Mouse (Mus musculus): Measurements from ENCODE around the gene Dcaf6. TPM values are rescaled to one million over a fixed set of nuclear protein-coding genes. Genes with fewer than 3 reads are reported as not detected.

The Dcaf6 gene
- polyA plus RNA-seq, 1 experiment: 24.7 TPM

DNA sequence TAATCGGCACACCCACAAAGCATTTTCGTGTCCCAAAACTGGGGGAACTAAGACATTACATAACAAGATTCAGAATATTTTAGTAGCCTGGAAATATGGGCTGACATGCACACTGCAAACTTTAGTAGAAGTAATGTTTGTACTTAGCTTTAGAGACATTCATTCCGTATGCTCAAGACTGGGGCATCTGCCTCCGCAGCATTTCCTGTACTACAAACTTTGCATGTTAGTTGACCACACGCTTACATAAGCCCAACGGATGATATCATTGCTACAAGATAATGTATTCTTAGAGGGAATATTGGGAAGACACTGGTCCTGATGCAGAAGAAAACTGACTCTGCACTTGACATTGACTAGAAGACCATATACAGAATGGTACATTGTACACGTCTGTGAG lies 155.9 kb downstream of the Dcaf6 start:
- 0 out of 2 replicates have a peak, but pooled peaks cover 4% of the 10 kb centered on the region for H3K4me1 ChIP-seq (ENCODE audit: control insufficient read depth, insufficient read depth, low read length)
- H3K27me3 ChIP-seq (replicated peaks; ENCODE audit: control insufficient read depth, insufficient read depth, low read length): no peaks in the 10 kb centered on the region
- DNase-seq: no peak
- H3K36me3 ChIP-seq (ENCODE audit: control insufficient read depth, insufficient read depth, low read length): no peaks in the 10 kb centered on the region
- TF ChIP-seq CTCF (conservative IDR thresholded peaks at IDR 0.05; ENCODE audit: insufficient read depth, insufficient read length, low read depth, low read length): no peak
- no peak for TF ChIP-seq POLR2A (IDR thresholded peaks at IDR 0.05; ENCODE audit: low read depth, low read length)
- 88% methylated on average over 7 of the region's 7 CpGs for WGBS
- H3K27ac ChIP-seq (ENCODE audit: insufficient read depth, low read depth, low read length): no peak overlapping the region
- H3K4me3 ChIP-seq (ENCODE audit: insufficient read depth, low read depth, low read length): no peak overlapping the region

DNA sequence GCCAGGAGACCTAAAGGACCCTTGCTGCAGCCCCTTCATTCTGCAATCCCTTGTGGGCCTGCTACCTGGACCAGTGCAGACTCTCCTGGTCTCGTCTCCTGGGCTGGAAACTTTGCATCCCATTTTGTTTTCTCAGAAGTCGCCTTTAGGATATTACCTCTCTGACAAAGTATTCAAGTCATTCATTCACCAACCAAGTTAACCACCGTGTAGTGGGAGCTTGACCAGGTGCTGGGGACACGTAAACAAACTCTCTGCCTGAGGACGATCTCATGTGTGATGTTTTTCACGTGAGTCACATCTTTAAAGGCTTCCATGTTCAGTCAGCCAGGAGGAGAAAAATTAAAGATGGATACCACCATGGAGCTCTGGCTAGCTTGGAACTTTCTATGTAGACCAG lies 157.1 kb downstream of the Dcaf6 start:
- H3K27ac ChIP-seq (ENCODE audit: insufficient read depth, low read depth, low read length): no peak overlapping the region
- 0 out of 2 replicates have a peak, but pooled peaks cover 4% of the 10 kb centered on the region for H3K4me1 ChIP-seq (ENCODE audit: control insufficient read depth, insufficient read depth, low read length)
- no peak for DNase-seq
- WGBS: 60% methylated on average over 6 of the region's 6 CpGs
- H3K36me3 ChIP-seq (ENCODE audit: control insufficient read depth, insufficient read depth, low read length): no peaks in the 10 kb centered on the region
- no peak overlapping the region for H3K4me3 ChIP-seq (ENCODE audit: insufficient read depth, low read depth, low read length)
- no peak for TF ChIP-seq POLR2A (IDR thresholded peaks at IDR 0.05; ENCODE audit: low read depth, low read length)
- TF ChIP-seq CTCF (conservative IDR thresholded peaks at IDR 0.05; ENCODE audit: insufficient read depth, insufficient read length, low read depth, low read length): no peak
- no peaks in the 10 kb centered on the region for H3K27me3 ChIP-seq (replicated peaks; ENCODE audit: control insufficient read depth, insufficient read depth, low read length)

DNA sequence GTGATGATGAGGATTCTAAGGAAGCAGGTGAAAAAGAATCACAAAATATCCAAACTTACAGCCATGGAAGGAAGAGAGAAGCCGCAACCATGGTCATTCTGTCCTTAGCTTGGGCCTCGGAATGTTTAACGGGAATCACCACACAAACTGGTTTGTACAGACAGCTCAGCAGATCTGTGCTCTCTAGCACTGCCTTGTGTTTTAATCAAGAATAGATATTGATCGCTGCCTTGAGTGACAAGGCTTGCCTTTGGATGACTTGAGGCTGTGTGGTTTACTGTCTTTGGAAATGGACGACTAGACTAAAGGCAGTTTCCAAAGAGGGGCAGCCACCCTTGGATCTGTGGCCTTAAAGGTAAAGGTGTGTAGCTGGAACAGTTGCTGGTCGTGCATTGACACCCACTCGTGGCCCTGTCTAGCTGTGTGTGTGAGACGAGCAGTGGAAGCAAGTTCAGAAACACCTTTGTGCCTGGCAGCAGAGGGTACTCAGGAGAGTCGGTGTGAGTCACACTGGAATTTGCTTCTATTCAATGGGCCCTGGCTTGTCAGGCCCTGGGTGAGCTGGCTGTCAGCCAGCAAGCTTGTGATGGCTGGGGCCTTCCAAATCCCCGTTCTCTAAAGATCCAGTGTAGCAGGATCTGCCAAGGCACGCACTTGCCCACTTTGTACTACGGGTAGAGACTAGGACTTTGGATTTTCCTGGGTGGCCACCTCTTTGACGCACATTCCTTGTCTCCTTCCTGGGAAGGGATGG lies 157.6 kb downstream of the Dcaf6 start:
- Histone ChIP-seq H3K4me1 (ENCODE audit: control insufficient read depth, insufficient read depth, low read length) (0 out of 2 replicates have a peak, but pooled peaks cover 4% of the 10 kb centered on the region), H3K27me3 (replicated peaks; ENCODE audit: control insufficient read depth, insufficient read depth, low read length) (no peaks in the 10 kb centered on the region), H3K27ac (ENCODE audit: insufficient read depth, low read depth, low read length) (peak overlapping the region; percentile 32; the same call in 1 of the 2 replicates), H3K4me3 (ENCODE audit: insufficient read depth, low read depth, low read length) (no peak overlapping the region), H3K36me3 (ENCODE audit: control insufficient read depth, insufficient read depth, low read length) (no peaks in the 10 kb centered on the region)
- WGBS: 53% methylated on average over 13 of the region's 13 CpGs
- TF ChIP-seq POLR2A (IDR thresholded peaks at IDR 0.05; ENCODE audit: low read depth, low read length): no peak
- no peak for TF ChIP-seq CTCF (conservative IDR thresholded peaks at IDR 0.05; ENCODE audit: insufficient read depth, insufficient read length, low read depth, low read length)
- DNase-seq: peak; percentile 74

DNA sequence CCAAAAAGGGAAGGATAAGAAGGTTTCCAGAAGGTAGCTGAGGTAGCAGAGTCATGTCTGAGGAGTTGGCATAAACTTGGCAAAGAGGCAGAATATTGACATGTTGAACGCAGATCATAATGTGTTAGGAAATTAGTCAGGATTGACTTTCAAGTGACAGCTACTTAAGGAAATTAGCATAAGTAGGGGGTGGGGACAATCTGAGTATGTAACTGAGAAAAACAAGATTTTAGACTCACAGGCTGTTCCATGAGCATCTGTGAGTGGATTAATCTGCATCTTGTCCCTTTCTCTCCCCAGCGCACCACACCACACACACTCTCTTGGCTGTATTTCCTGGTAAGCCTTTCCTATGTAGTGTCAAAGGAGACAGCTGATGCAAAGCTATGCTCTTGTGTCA lies 158.7 kb downstream of the Dcaf6 start:
- Histone ChIP-seq H3K4me3 (ENCODE audit: insufficient read depth, low read depth, low read length) (no peak overlapping the region), H3K36me3 (ENCODE audit: control insufficient read depth, insufficient read depth, low read length) (no peaks in the 10 kb centered on the region), H3K4me1 (ENCODE audit: control insufficient read depth, insufficient read depth, low read length) (0 out of 2 replicates have a peak, but pooled peaks cover 4% of the 10 kb centered on the region), H3K27ac (ENCODE audit: insufficient read depth, low read depth, low read length) (no peak overlapping the region), H3K27me3 (replicated peaks; ENCODE audit: control insufficient read depth, insufficient read depth, low read length) (no peaks in the 10 kb centered on the region)
- TF ChIP-seq POLR2A (IDR thresholded peaks at IDR 0.05; ENCODE audit: low read depth, low read length) (no peak), CTCF (conservative IDR thresholded peaks at IDR 0.05; ENCODE audit: insufficient read depth, insufficient read length, low read depth, low read length) (no peak)
- WGBS: 93% methylated on average over 2 of the region's 2 CpGs
- no peak for DNase-seq

DNA sequence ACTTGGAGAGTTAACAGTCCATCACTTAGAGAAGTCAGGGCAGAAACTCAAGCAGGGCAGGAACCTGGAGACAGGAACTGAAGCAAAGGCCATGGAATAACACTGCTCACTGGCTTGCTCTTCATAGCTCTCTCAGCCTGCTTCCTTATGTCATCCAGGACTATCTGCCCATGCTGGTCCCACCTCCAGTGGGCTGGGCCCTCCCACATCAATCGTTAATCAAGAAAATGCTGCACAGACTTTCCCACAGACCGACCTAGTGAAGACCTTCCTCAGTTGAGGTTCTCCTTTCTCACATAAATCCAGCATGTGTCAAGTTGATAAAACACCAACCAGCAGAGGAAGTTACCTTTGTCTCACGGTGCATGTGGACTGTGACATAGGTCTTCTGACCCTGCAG lies 159.2 kb downstream of the Dcaf6 start:
- Histone ChIP-seq H3K4me1 (ENCODE audit: control insufficient read depth, insufficient read depth, low read length) (0 out of 2 replicates have a peak, but pooled peaks cover 4% of the 10 kb centered on the region), H3K27ac (ENCODE audit: insufficient read depth, low read depth, low read length) (no peak overlapping the region), H3K27me3 (replicated peaks; ENCODE audit: control insufficient read depth, insufficient read depth, low read length) (no peaks in the 10 kb centered on the region), H3K4me3 (ENCODE audit: insufficient read depth, low read depth, low read length) (no peak overlapping the region), H3K36me3 (ENCODE audit: control insufficient read depth, insufficient read depth, low read length) (no peaks in the 10 kb centered on the region)
- no peak for DNase-seq
- 33% methylated on average over 3 of the region's 3 CpGs for WGBS
- TF ChIP-seq POLR2A (IDR thresholded peaks at IDR 0.05; ENCODE audit: low read depth, low read length): no peak
- TF ChIP-seq CTCF (conservative IDR thresholded peaks at IDR 0.05; ENCODE audit: insufficient read depth, insufficient read length, low read depth, low read length): no peak

DNA sequence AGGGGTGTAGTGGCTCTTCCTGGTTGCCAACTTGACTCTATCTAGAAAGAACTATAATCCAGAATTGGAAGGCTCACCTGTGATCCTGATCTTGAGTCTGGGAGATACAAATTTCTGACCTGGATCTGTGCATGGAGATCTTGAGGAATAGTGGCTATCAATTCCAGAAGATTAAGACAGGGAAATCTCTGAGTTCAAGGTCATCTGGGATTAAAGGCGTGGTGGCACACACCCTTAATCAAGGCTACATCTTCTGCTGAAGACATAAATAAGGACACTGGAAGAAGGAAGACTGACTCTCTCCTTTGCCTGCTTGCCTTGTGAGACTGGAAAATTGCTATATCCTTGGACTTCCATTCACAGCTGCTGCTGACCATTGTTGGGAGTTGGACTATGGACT lies 164.8 kb downstream of the Dcaf6 start, which contains the start of gene Gpr161:
Gpr161 (plus strand) TSS at position 301 of the 400 bp plus-strand sequence.
- H3K27me3 ChIP-seq (replicated peaks; ENCODE audit: control insufficient read depth, insufficient read depth, low read length): no peaks in the 10 kb centered on the region
- DNase-seq: no peak
- H3K36me3 ChIP-seq (ENCODE audit: control insufficient read depth, insufficient read depth, low read length): no peaks in the 10 kb centered on the region
- no peaks in the 10 kb centered on the region for H3K4me1 ChIP-seq (ENCODE audit: control insufficient read depth, insufficient read depth, low read length)
- H3K27ac ChIP-seq (ENCODE audit: insufficient read depth, low read depth, low read length): no peak within 1 kb of the TSS
- H3K4me3 ChIP-seq (ENCODE audit: insufficient read depth, low read depth, low read length): no peak within 1 kb of the TSS
- WGBS: 97% methylated on average over 1 of the region's 1 CpGs
- TF ChIP-seq CTCF (conservative IDR thresholded peaks at IDR 0.05; ENCODE audit: insufficient read depth, insufficient read length, low read depth, low read length) (no peak), POLR2A (IDR thresholded peaks at IDR 0.05; ENCODE audit: low read depth, low read length) (no peak)

DNA sequence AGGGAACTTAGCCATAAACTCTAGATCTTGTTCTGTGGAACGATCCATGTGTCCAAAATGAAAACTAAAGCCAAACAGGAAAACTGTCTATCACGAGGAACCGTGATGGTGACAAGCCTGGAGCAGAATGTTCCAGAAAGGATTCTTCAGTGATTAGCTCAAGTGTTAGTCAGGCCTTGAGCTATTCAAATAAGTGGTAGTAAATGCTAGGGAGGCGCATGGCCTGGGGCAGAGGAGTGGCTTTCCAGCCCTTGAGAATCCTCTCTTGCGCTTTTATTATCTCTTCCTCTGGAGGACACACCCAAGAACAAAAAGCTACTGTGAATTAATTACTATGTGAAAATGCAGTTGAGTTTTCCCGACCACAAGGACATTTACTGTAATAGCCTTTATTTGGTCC lies 168.7 kb downstream of the Dcaf6 start:
- TF ChIP-seq CTCF (conservative IDR thresholded peaks at IDR 0.05; ENCODE audit: insufficient read depth, insufficient read length, low read depth, low read length) (no peak), POLR2A (IDR thresholded peaks at IDR 0.05; ENCODE audit: low read depth, low read length) (no peak)
- DNase-seq: no peak
- Histone ChIP-seq H3K4me1 (ENCODE audit: control insufficient read depth, insufficient read depth, low read length) (no peaks in the 10 kb centered on the region), H3K27ac (ENCODE audit: insufficient read depth, low read depth, low read length) (no peak overlapping the region), H3K4me3 (ENCODE audit: insufficient read depth, low read depth, low read length) (no peak overlapping the region), H3K27me3 (replicated peaks; ENCODE audit: control insufficient read depth, insufficient read depth, low read length) (no peaks in the 10 kb centered on the region), H3K36me3 (ENCODE audit: control insufficient read depth, insufficient read depth, low read length) (no peaks in the 10 kb centered on the region)
- whole genome bisulfite sequencing: 71% methylated on average over 6 of the region's 6 CpGs

Data from kidney, adult 2 months (tissue).